Mouse (Mus musculus) cerebellum, postnatal 10 days (tissue): Measurements from ENCODE around the gene Cyp39a1.
A peak's percentile ranks its signal among the peaks of the same experiment; 100 is the strongest.

ENCODE experiments used
- DNase-seq, 2 experiments: peaks; one replicate each; pipeline ENCODE4 v3.0.0; 2021; ENCODE audit warnings: mixed read lengths in 2 of 2

Gene Cyp39a1

GRCm38 (mm10) chr17:43684086-43684485 lies 16.9 kb downstream of the Cyp39a1 start:
- no peak for DNase-seq

DNA sequence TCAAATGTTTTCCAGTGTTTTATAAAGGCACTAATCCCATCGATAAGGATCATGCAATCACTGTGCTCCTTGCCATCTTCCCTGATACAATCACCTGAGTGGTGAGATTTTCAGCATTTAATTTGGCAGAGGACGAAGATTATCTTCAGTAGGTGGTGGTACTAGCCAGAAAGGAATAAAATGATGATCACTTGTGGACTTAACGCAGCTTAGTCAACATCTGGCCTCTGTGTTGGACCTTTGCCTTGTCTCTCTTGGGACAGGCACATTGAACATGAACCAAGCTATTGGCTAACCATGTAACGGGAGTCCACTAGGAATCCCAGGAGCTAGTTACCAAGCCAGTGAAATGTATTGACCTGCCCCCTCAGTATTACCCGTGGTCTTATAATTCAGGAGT lies 17.4 kb downstream of the Cyp39a1 start:
- DNase-seq = no peak

- no peak for DNase-seq
These were observed 22.4 kb downstream of the Cyp39a1 start for GRCm38 (mm10) chr17:43689591-43689990.

DNA sequence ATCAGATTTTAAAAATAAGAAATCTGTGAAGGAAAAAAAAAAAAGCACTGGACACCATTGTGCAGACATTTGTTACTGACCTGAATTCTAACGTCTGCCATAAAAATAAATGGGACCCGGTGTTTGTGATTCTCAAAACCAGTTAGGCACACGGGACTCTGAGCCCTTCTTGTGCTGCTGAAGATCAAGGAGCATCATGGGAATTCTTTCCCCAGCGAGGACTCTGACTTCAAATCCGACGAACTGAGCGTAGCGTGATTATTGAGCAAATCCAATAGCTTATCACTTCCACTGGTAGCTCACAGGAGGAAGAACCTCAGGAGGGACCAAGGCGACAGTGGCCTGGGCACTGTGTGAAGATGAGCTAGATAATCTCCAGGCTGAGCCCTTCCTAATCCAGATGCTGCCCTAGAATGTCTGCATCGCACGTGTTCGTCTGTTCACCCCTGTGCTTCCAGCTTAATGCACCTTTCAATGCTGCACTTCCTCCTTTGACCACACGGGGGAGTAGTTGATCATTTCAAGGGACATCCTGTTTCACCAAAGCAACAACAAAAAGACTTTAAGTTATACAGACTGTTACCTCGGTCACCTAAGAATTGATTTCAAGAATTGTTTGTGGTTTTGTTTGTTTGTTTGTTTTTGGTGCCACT lies 31.9 kb downstream of the Cyp39a1 start:
- peak; percentile 86 to 92 for DNase-seq

DNA sequence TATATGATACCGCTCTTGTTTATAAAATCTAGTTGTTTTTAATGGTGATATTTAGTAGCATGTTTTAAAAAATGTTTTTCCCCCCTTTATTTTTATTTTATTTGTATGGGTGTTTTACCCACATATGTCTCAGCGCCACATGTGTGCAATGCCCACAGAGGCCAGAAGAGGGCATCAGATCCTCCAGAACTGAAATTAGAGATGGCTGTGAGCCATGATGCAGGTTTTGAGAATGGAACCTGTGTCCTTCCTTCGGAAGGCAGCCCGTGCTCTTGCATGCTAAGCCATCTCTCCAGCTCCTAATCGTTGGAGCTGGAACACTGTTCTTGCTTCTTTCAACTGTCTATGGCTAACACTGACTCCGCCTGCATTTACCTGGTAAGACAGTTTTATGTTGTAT lies 33.8 kb downstream of the Cyp39a1 start:
- DNase-seq = peak; percentile 83 to 89

GRCm38 (mm10) chr17:43704216-43704930 lies 37.1 kb downstream of the Cyp39a1 start:
- peak; percentile 45 to 61 for DNase-seq

DNA sequence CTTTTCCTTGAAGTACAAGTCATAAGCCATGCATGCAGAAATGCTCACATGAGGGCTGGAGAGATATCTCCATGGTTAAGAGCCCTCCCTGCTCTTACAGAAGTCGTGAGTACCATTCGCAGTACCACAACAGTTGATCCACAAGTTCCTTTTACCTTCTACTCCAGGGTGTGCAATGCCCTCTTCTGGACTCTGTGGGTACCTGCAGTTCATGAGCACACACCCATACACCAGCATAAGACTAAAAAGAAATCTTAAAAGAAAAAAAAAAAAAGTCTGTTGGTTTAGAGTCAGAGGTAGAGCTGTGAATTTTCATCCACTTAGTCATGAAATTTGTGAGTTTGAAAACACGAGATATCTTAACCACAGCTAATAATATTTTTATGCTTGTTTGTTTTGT lies 39.5 kb downstream of the Cyp39a1 start:
- no peak for DNase-seq

DNA sequence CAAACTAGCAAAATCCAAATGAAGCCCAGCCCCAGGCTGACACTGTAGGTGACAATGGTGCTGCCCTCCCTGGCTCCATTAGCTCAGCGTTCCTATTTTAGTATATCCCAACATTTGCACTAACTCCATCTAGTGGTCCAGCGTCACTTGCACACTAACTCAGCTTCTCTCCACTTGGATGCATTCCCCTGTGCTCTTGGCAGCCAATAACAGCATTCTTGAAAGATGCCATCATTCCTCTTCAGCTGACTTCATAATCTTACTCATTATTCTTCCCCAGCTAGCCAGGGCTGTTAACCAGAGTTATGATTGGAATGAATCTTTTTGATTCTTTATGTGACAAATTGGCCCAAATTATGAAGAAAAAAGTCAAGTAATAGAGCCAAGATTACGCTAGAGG lies 40.0 kb downstream of the Cyp39a1 start:
- peak; percentile 48 for DNase-seq

DNA sequence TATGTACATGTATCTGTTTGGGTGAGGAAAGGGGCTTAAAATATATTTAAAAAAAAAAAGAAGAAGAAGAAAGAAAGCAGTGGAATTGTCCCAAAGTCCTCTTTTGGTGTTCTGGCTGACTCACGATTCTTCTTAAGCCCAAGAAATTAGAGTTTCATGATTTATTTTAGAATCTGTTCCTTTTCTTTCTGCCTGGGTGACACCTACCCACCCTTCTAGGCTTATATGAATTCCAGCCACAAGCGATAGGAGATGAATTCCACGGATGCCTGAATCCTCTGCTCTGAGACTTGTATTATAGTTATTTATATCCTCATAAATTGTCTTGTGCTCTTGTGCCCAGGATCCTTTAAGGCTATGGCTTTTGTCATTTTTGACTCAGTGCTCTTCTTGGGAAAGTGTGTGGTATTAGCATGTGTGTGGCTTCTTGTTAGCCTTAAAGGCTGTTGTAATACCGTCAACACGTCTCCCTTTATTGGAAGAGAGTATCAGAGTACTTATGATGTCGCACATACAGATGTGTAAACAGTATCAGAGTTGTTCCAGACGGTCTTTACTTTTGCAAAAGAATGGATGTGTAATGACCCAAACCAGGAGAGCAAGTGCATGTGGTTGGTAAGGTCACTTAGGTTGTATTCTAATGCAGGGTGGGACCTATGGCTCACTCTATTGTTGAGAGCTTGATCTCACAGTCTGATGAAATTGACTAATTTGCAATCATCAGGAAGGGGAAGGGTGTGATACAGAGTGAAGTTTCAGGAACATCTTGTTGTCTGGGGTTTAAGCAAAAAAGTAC lies 44.5 kb downstream of the Cyp39a1 start:
- no peak for DNase-seq

GRCm38 (mm10) chr17:43714191-43714590 lies 47.0 kb downstream of the Cyp39a1 start:
- DNase-seq = peak; percentile 58 to 69

DNA sequence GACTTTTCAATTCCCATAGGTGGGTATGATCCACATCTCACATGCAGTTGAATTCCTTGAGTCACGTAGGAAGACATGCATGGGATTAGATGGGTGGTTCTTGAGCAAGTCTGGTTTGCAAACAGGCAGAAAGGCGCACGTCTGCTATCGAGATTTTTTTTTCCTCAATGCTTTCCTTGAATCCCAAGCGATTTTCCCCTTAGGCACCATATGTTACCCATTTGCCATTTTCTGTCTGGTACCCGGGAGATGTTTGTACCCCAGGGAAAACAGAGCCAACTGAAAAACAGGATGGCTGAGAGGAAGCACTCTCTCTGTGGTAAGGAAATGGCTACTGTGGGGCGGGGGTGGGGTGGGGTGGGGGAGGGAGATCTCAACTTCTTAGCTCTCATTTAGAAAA lies 49.4 kb downstream of the Cyp39a1 start:
- no peak for DNase-seq

- DNase-seq = no peak
These were observed 52.2 kb downstream of the Cyp39a1 start for GRCm38 (mm10) chr17:43719401-43719800.

GRCm38 (mm10) chr17:43724480-43724879 lies 57.3 kb downstream of the Cyp39a1 start:
- DNase-seq = no peak

DNA sequence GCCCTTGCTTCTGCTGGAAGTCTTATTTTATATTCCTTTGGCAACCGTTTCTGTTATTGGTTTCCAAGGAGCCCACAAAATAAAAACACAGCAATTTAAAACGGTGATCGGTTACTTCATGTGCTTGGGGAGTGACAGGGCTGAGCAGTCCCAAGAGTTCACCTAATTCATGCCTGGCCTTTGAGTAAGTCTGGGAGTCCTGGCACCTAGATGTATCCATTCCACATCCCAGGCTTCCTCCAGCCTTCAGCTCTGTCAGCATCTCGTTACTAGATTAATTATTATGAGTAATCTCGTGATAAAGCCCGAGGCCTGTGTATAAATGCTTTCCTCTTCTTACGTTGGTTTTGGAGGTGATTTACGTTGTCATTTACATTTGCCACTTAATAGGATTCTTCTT lies 64.1 kb downstream of the Cyp39a1 start:
- DNase-seq = no peak

GRCm38 (mm10) chr17:43731976-43732375 lies 64.8 kb downstream of the Cyp39a1 start:
- DNase-seq = no peak

DNA sequence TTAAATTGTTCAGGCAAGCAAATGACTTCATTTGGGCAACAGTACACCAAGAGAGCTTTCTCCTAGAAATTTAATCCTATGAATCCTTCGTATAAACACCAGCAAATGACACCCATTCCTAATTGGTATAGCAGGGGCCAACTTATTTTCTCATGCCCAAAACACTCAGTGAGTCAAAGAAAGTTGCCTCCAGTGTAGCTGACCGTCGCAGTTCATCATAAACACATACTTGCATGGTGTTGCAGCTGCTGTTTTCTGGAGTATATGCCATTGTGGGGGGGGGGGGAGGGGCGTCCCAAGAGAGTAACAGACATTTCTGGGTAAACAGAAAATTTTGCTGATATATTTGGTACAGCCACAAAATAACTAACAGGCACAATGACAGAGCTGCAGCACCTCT lies 67.0 kb downstream of the Cyp39a1 start:
- DNase-seq = no peak

GRCm38 (mm10) chr17:43743933-43744332 lies 76.7 kb downstream of the Cyp39a1 start:
- no peak for DNase-seq

GRCm38 (mm10) chr17:43744425-43744824 lies 77.2 kb downstream of the Cyp39a1 start:
- DNase-seq = no peak

DNA sequence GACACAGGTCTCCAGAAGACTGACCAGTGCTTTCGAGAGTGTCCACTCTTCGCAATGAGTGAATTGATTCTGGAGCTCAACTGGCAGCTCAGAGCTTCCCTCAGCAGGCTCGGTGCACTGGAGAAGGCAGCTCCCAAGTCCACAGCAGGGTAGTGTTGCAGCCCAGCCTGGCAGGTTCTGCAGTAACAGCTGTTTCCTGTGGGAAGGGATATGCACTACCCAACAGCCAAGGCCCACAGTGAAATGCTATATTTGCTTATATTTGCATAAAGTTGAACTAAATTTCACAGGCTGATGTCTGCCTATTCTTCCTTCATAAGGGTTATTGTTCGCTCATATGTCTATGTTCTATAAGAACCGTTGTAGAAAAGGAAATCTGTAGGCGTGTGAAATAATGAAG lies 83.9 kb downstream of the Cyp39a1 start:
- no peak for DNase-seq

DNA sequence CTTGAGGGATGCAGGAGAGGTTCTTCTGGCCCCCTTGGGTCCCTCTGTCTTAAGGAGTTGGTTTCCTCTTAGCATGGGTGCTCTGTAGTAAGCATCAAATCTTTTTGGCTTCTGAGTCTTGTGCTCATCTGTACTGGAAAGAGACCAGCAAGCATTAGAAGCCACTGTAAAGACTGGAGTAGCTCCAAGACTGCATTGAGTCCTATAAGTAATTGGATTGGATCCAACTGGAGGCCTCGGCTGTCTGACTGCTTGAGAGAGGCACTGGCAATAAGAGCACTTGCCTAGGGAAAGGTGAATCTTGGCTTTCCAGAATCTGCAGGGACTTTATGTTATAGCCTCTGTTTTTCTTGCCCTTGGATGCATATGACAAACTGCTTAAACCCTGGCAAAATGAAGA lies 85.6 kb downstream of the Cyp39a1 start:
- DNase-seq = no peak

DNA sequence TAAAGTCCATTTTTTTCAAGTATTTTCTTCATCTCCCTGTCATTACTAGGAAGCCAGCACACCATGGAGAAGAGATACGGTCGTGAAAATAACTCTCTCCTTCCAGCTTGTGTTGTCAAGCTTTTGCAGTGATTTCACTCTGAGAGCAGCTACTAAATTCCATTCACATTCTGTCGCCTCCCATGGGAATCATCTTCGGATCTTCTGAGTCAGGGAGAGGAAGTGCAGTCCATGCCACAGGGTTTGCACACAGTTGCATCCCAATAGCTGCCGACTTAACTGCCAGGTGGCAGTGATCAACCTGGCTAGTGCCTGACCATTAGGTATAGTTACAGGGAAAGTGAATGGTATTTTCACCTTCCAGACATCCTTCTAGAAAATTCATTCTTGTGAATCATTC lies 87.5 kb downstream of the Cyp39a1 start:
- no peak for DNase-seq

GRCm38 (mm10) chr17:43758607-43759259 lies 91.5 kb downstream of the Cyp39a1 start:
- DNase-seq = no peak

- no peak for DNase-seq
These were observed 117.3 kb downstream of the Cyp39a1 start for GRCm38 (mm10) chr17:43784531-43784930.
